Mouse (Mus musculus) adrenal gland, postnatal 0 days (tissue): ENCODE data around the gene Iqgap1. TPM values are rescaled to one million over a fixed set of nuclear protein-coding genes. Genes with fewer than 3 reads are reported as not detected.

ENCODE experiments used
- polyA plus RNA-seq: library from polyadenylated mRNA; unstranded; fragments of >200 nt; fragmentation: Nextera tagmentation; extraction: Ambion mirVana; gene quantifications from 2 replicates; pipeline ENCODE4 v1.2.1, GENCODE M21; 2015

Iqgap1 gene
- 30.3 and 38.1 TPM in 2 replicates for polyA plus RNA-seq

GRCm38 (mm10) chr7:80825843-80826403 is at the start of gene Iqgap1:
Gene Iqgap1, minus strand, starts transcription at chr7:80825974.

GRCm38 (mm10) chr7:80860729-80861274 is 35.0 kb upstream of the Iqgap1 start, which contains the start of gene Zscan2:
Gene Zscan2, plus strand, starts transcription at chr7:80860920.

GRCm38 (mm10) chr7:80688556-80689220 is 137.1 kb downstream of the Iqgap1 start, which contains the start of gene Crtc3:
Gene Crtc3, minus strand, starts transcription at chr7:80688877.

Other genes with a start within 250 kb of the Iqgap1 start
- gene Crtc3, start 137.1 kb downstream of the Iqgap1 start, polyA plus RNA-seq: 20.7 and 27.6 TPM in 2 replicates
- 1.4 and 1.9 TPM in 2 replicates for gene Zscan2, start 34.9 kb upstream of the Iqgap1 start, polyA plus RNA-seq
- 26.1 and 29.0 TPM in 2 replicates for gene Wdr73, start 75.3 kb upstream of the Iqgap1 start, polyA plus RNA-seq
- 5.8 and 9.8 TPM in 2 replicates for gene Nmb, start 79.1 kb upstream of the Iqgap1 start, polyA plus RNA-seq
- 222 and 224 TPM in 2 replicates for gene Sec11a, start 121.8 kb upstream of the Iqgap1 start, polyA plus RNA-seq
- 7.1 and 9.6 TPM in 2 replicates for gene Zfp592, start 167.7 kb upstream of the Iqgap1 start, polyA plus RNA-seq
- gene Alpk3, start 231.6 kb upstream of the Iqgap1 start, polyA plus RNA-seq: 0.22 TPM in 1 of 2 replicates, not detected in the other